Mouse (Mus musculus) midbrain, embryonic 13.5 days (tissue): ENCODE results near the gene Insc. TPM values are rescaled to one million over a fixed set of nuclear protein-coding genes. Genes with fewer than 3 reads are reported as not detected.
"Not testable (repeated sequence)": the region's sequence is repeated elsewhere in the genome, so short reads cannot be mapped to it uniquely, and the experiment has no call there.

ENCODE experiments used
- ATAC-seq: fragments of 200-750 bp; cut with Nextera tagmentation; 2 replicates; pipeline ENCODE4 v1.8.0; 2017; ENCODE audit warnings: mild to moderate bottlenecking, moderate TSS enrichment, moderate library complexity
- H3K27ac ChIP-seq: fragments of 300-500 bp; sonication (generic); 2 replicates; pipeline ENCODE4 v1.5.1; 2015; ENCODE audit warnings: inconsistent platforms, mild to moderate bottlenecking, moderate library complexity
- H3K27me3 ChIP-seq: fragments of 300-500 bp; sonication (generic); 2 replicates; pipeline ENCODE4 v1.6.1; 2015; ENCODE audit warnings: mild to moderate bottlenecking, inconsistent platforms
- H3K36me3 ChIP-seq: fragments of 300-500 bp; sonication (generic); 2 replicates; pipeline ENCODE4 v1.6.1; 2015; ENCODE audit warnings: mild to moderate bottlenecking, inconsistent platforms
- H3K4me1 ChIP-seq: fragments of 300-500 bp; sonication (generic); replicated peaks from 2 replicates; pipeline ENCODE4 v1.6.1; 2015; ENCODE audit warnings: inconsistent platforms
- H3K4me2 ChIP-seq: fragments of 300-500 bp; sonication (generic); replicated peaks from 2 replicates; pipeline ENCODE4 v1.6.1; 2015; ENCODE audit warnings: moderate library complexity, mild to moderate bottlenecking, inconsistent platforms
- H3K4me3 ChIP-seq: fragments of 300-500 bp; sonication (generic); replicated peaks from 2 replicates; pipeline ENCODE4 v1.5.1; 2015; ENCODE audit warnings: mild to moderate bottlenecking, inconsistent platforms
- H3K9ac ChIP-seq: fragments of 300-500 bp; sonication (generic); replicated peaks from 2 replicates; pipeline ENCODE4 v1.6.1; 2015; ENCODE audit warnings: mild to moderate bottlenecking, inconsistent platforms
- H3K9me3 ChIP-seq: fragments of 300-500 bp; sonication (generic); 2 replicates; pipeline ENCODE4 v1.6.1; 2016; ENCODE audit warnings: mild to moderate bottlenecking, inconsistent platforms
- WGBS: fragments of 180-500 bp; shearing (Covaris S2); methylation state at CpG from one replicate; pipeline ENCODE4 v1.1.7; 2015; 5-methylcytosine and 5-hydroxymethylcytosine counted together
- polyA plus RNA-seq: library from polyadenylated mRNA; unstranded; fragments of >200 nt; fragmentation: Nextera tagmentation; extraction: Ambion mirVana; gene quantifications from 2 replicates; pipeline ENCODE4 v1.2.1, GENCODE M21; 2015

Insc gene
- 1.0 and 1.7 TPM in 2 replicates for polyA plus RNA-seq

GRCm38 (mm10) chr7:114743022-114743780, at the start of gene Insc:
Gene Insc (plus strand): TSS chr7:114743694.
- Histone ChIP-seq H3K9me3 (no peaks in the 10 kb centered on the region), H3K27ac (no peak within 1 kb of the TSS), H3K9ac (no peak within 1 kb of the TSS), H3K36me3 (no peaks in the 10 kb centered on the region), H3K4me1 (peaks cover 10% of the 10 kb centered on the region), H3K4me2 (no peak within 1 kb of the TSS), H3K27me3 (peaks cover 10% of the 10 kb centered on the region; the same call in 1 of the 2 replicates), H3K4me3 (no peak within 1 kb of the TSS)
- no peak for ATAC-seq
- WGBS, result 76% methylated on average over 5 of the region's 5 CpGs

GRCm38 (mm10) chr7:114700871-114701270, 42.6 kb upstream of the Insc start:
- Histone ChIP-seq H3K9me3 (no peaks in the 10 kb centered on the region), H3K4me3 (no peak overlapping the region), H3K4me2 (no peak overlapping the region), H3K27ac (no peak overlapping the region), H3K36me3 (no peaks in the 10 kb centered on the region), H3K9ac (no peak overlapping the region), H3K27me3 (no peaks in the 10 kb centered on the region), H3K4me1 (no peaks in the 10 kb centered on the region)
- WGBS, result 69% methylated on average over 2 of the region's 2 CpGs
- ATAC-seq, result no peak

GRCm38 (mm10) chr7:114706716-114707115, 36.8 kb upstream of the Insc start:
- 91% methylated on average over 4 of the region's 4 CpGs for WGBS

GRCm38 (mm10) chr7:114707398-114707797, 36.1 kb upstream of the Insc start:
- H3K27me3 ChIP-seq, result no peaks in the 10 kb centered on the region
- no peaks in the 10 kb centered on the region for H3K9me3 ChIP-seq
- no peaks in the 10 kb centered on the region for H3K4me1 ChIP-seq
- H3K9ac ChIP-seq, result no peak overlapping the region
- WGBS, result 83% methylated on average over 1 of the region's 1 CpGs
- H3K4me3 ChIP-seq, result no peak overlapping the region
- ATAC-seq, result no peak
- H3K36me3 ChIP-seq, result no peaks in the 10 kb centered on the region
- H3K4me2 ChIP-seq, result no peak overlapping the region
- H3K27ac ChIP-seq, result no peak overlapping the region

More at GRCm38 (mm10) chr7:114706716-114707115, 36.8 kb upstream of the Insc start:
- H3K9me3 ChIP-seq, result no peaks in the 10 kb centered on the region
- H3K4me3 ChIP-seq, result no peak overlapping the region
- ATAC-seq, result no peak
- no peaks in the 10 kb centered on the region for H3K36me3 ChIP-seq
- no peak overlapping the region for H3K9ac ChIP-seq
- H3K4me1 ChIP-seq, result no peaks in the 10 kb centered on the region
- H3K4me2 ChIP-seq, result no peak overlapping the region
- H3K27me3 ChIP-seq, result no peaks in the 10 kb centered on the region
- no peak overlapping the region for H3K27ac ChIP-seq

GRCm38 (mm10) chr7:114710419-114710818, 33.1 kb upstream of the Insc start:
- WGBS, result 75% methylated on average over 2 of the region's 2 CpGs
- Histone ChIP-seq H3K36me3 (no peaks in the 10 kb centered on the region), H3K27me3 (no peaks in the 10 kb centered on the region), H3K9me3 (no peaks in the 10 kb centered on the region), H3K4me2 (no peak overlapping the region), H3K27ac (no peak overlapping the region), H3K4me3 (no peak overlapping the region), H3K9ac (no peak overlapping the region), H3K4me1 (no peaks in the 10 kb centered on the region)
- ATAC-seq, result no peak

- Histone ChIP-seq H3K4me1 (no peaks in the 10 kb centered on the region), H3K4me3 (no peak overlapping the region), H3K27ac (no peak overlapping the region), H3K36me3 (no peaks in the 10 kb centered on the region), H3K27me3 (peaks cover 6% of the 10 kb centered on the region), H3K4me2 (no peak overlapping the region), H3K9ac (no peak overlapping the region), H3K9me3 (no peaks in the 10 kb centered on the region)
- 84% methylated on average over 1 of the region's 1 CpGs for WGBS
- no peak for ATAC-seq
Observed at GRCm38 (mm10) chr7:114712523-114712922, 31.0 kb upstream of the Insc start.

- Histone ChIP-seq H3K4me2 (peak within 1 kb of the TSS; percentile 37), H3K27ac (no peak within 1 kb of the TSS), H3K9ac (no peak within 1 kb of the TSS), H3K4me3 (peak within 1 kb of the TSS; percentile 11), H3K36me3 (no peaks in the 10 kb centered on the region), H3K9me3 (no peaks in the 10 kb centered on the region), H3K27me3 (peaks cover 41% of the 10 kb centered on the region), H3K4me1 (peaks cover 19% of the 10 kb centered on the region)
- 0 out of 2 replicates have a peak, but pooled peaks have one; percentile 30 for ATAC-seq
- WGBS, result 4% methylated on average over 11 of the region's 11 CpGs
Observed at GRCm38 (mm10) chr7:114718300-114718699, 25.2 kb upstream of the Insc start, which contains the start of gene Calcb. Gene Calcb (plus strand): TSS chr7:114718643.

GRCm38 (mm10) chr7:114719381-114720131, 23.9 kb upstream of the Insc start:
- no peak overlapping the region for H3K9ac ChIP-seq
- no peak for ATAC-seq
- WGBS, result 4% methylated on average over 17 of the region's 17 CpGs
- no peak overlapping the region for H3K27ac ChIP-seq
- no peaks in the 10 kb centered on the region for H3K9me3 ChIP-seq
- peak overlapping the region; percentile 11 for H3K4me3 ChIP-seq
- H3K36me3 ChIP-seq, result no peaks in the 10 kb centered on the region
- peaks cover 19% of the 10 kb centered on the region for H3K4me1 ChIP-seq
- H3K4me2 ChIP-seq, result peak overlapping the region; percentile 37
- H3K27me3 ChIP-seq, result peaks cover 41% of the 10 kb centered on the region

GRCm38 (mm10) chr7:114729696-114730095, 13.8 kb upstream of the Insc start:
- WGBS, result 67% methylated on average over 4 of the region's 4 CpGs
- not testable (repeated sequence) for H3K4me3 ChIP-seq, H3K27me3 ChIP-seq, ATAC-seq, H3K4me2 ChIP-seq, H3K27ac ChIP-seq, H3K36me3 ChIP-seq, H3K9me3 ChIP-seq, H3K4me1 ChIP-seq, H3K9ac ChIP-seq

GRCm38 (mm10) chr7:114731175-114731574, 12.3 kb upstream of the Insc start:
- ATAC-seq, result no peak
- 84% methylated on average over 6 of the region's 6 CpGs for WGBS
- H3K4me1 ChIP-seq, result no peaks in the 10 kb centered on the region
- no peak overlapping the region for H3K9ac ChIP-seq
- H3K27me3 ChIP-seq, result no peaks in the 10 kb centered on the region
- H3K36me3 ChIP-seq, result no peaks in the 10 kb centered on the region
- H3K4me3 ChIP-seq, result no peak overlapping the region
- no peak overlapping the region for H3K4me2 ChIP-seq
- H3K9me3 ChIP-seq, result no peaks in the 10 kb centered on the region
- H3K27ac ChIP-seq, result no peak overlapping the region

GRCm38 (mm10) chr7:114731700-114732099, 11.8 kb upstream of the Insc start:
- not testable (repeated sequence) for H3K36me3 ChIP-seq, H3K4me3 ChIP-seq, H3K27ac ChIP-seq, H3K4me2 ChIP-seq, ATAC-seq, H3K4me1 ChIP-seq, H3K9me3 ChIP-seq, H3K9ac ChIP-seq, H3K27me3 ChIP-seq
- WGBS, result 40% methylated on average over 4 of the region's 4 CpGs

- no peaks in the 10 kb centered on the region for H3K4me1 ChIP-seq
- no peak overlapping the region for H3K9ac ChIP-seq
- H3K9me3 ChIP-seq, result no peaks in the 10 kb centered on the region
- H3K4me2 ChIP-seq, result no peak overlapping the region
- H3K4me3 ChIP-seq, result no peak overlapping the region
- WGBS, result 40% methylated on average over 5 of the region's 5 CpGs
- ATAC-seq, result no peak
- H3K27ac ChIP-seq, result no peak overlapping the region
- no peaks in the 10 kb centered on the region for H3K27me3 ChIP-seq
- no peaks in the 10 kb centered on the region for H3K36me3 ChIP-seq
Observed at GRCm38 (mm10) chr7:114736256-114736655, 7.2 kb upstream of the Insc start.
